Mouse (Mus musculus) heart, postnatal 14 days (tissue): ENCODE results near the gene Cers2. TPM values are rescaled to one million over a fixed set of nuclear protein-coding genes. Genes with fewer than 3 reads are reported as not detected.

Experiments
- DNase-seq, 2 experiments: peaks; one replicate each; pipeline ENCODE4 v3.0.0; 2021 to 2022
- intact Hi-C: fragments of 180-260 bp; cut with DNase I; formaldehyde crosslinking; loops from one replicate; pipeline ENCODE4 v1.15.1; 2025
- total RNA-seq, 2 experiments: library from RNA; stranded (reverse); gene quantifications; 2 replicates each; pipeline ENCODE4 v1.2.3; 2021

Cers2 gene
- total RNA-seq, 2 experiments from 2014 or later, result 47.4 to 47.6 TPM

DNA sequence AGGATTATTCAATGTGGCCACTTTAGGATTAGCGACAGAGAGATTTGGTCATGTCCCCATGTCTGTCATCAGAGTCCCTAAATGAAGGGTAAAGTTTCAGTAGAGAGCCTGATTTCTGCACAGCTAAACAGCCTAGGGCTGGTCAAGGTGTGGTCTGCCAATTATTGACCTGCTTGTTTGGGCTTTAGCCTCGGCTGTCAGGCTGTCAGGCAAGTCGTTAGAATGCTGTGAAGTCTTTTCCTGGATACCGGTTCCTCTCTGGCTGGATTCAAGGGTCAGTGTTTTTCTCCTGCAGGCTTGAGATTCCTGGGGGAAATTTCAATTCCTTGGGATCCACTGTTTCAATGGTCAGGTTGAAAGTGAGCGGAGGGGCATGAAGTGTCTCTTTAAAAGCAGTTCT lies 28.6 kb upstream of the Cers2 start:
- intact Hi-C loops, result no loop called here
- DNase-seq, result no peak

DNA sequence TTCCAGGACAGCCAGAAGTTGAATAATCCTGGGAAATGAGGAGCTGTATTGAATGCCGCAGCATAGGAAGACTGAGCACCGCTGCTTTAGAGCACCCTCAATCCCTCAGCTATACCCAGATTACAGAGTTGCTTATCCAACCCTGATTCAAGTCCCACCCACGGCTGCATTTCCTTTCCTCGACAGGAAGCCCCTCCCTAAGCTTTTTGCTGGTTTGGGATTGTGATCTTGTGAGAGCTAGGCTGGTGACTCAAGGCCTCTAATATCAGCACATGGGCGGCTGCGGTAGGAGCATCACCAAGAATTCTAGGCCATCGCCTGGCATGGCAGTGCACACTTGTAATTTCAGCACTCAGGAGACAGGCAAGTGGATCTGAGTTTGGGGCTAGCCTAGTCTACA lies 28.1 kb upstream of the Cers2 start:
- intact Hi-C loops, result no loop called here
- no peak for DNase-seq

GRCm38 (mm10) chr3:95287541-95287940 lies 27.1 kb upstream of the Cers2 start:
- intact Hi-C loops, result no loop called here
- no peak for DNase-seq

GRCm38 (mm10) chr3:95289419-95289818 lies 25.2 kb upstream of the Cers2 start:
- DNase-seq, result no peak
- intact Hi-C loops, result no loop called here

DNA sequence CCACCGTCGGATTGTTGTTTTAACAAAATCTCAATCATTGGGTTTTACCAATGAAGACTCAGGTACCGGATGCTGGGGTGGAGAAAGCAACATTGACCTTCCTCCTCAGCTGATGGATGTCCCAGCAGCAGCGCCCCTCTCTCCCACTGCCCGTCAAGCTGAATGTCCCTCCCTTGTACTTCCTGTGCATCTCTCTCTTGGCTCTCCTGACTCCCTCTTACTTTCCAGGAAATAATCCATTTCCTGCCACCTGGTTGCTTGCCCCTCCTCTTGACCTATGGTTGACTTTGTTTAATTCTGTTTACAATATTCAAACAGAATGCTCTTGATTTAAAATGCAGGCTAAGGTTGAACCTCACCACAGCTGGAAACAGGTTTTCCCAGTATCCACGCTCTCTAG lies 24.4 kb upstream of the Cers2 start:
- intact Hi-C loops, result no loop called here
- DNase-seq, result no peak

DNA sequence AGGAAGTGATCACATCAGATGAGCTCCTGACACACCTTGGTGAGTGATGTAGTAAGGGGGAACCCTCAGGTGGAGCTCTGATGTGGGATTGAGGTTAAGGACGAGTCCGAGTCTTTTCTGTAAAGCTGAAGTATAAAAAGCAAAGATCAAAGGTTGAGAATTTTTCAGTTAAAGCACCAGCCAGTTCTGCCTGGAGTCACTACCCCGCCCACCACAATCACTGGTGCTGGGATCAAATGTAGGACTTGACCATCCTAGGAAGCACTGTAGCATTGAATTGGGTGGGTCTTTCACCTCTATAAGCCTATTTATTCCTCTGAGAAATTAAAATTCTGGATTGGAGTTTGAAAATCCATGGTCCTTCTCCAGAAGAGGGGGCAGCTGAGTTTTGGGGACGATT lies 23.6 kb upstream of the Cers2 start:
- intact Hi-C loops, result no loop called here
- no peak for DNase-seq

DNA sequence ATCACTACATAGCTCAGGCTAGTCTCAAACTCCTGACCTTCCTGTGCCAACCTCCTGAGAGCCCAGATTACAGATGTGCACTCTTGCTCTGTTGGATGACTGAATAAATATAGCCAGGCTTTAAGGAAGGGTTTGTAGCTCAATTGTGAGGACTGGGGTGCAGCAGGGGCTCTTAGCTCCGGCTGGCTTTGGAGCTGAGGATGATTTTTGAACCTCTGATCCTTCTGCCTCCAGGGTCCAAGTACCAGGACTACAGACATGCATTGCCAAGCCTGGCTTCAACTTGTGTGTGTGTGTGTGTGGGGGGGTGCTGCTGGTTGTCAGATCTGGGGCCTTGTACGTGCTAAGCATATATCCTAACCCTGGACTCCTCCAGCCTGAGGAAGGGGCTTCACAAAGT lies 21.7 kb upstream of the Cers2 start:
- no peak for DNase-seq
- intact Hi-C loops, result no loop called here

DNA sequence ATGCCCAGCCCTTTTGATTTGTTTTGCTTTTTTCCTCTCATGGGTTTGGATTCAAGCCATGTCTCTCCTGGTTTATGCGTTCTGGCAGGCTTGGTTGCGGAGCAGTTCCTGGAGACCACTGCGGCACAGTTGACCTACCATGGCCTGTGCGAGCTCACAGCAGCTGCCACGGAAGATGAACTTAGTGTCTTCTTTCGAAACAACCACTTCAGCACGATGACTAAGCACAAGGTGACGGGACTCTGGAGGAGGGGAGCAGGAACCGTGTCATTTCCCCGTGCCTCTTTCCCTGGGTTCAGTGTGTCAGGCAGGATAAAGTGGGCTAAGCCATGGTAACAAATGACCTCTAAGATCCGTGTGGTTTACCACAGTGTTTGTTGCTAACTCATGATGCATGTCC lies 21.1 kb upstream of the Cers2 start:
- intact Hi-C loops, result no loop called here
- no peak for DNase-seq

DNA sequence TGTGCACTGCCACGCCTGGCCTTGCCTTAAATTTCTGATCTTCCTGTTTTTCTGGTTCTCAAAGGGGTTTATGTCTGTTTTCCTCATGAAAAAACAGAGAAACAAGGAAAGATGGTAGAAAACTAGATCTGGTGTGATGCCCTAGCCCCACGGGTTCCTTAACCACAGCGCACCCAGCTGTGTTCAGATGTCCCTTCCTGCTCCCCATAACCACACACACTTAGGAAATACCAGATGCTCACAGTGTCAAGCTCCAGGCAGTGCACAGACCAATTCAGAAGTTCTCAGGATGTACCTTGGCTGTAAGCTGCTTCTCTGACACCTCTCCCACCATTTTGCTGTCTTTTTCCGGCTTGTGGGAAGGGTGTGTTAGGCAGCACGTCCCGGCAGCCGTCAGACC lies 20.3 kb upstream of the Cers2 start:
- intact Hi-C loops, result no loop called here
- DNase-seq, result no peak

DNA sequence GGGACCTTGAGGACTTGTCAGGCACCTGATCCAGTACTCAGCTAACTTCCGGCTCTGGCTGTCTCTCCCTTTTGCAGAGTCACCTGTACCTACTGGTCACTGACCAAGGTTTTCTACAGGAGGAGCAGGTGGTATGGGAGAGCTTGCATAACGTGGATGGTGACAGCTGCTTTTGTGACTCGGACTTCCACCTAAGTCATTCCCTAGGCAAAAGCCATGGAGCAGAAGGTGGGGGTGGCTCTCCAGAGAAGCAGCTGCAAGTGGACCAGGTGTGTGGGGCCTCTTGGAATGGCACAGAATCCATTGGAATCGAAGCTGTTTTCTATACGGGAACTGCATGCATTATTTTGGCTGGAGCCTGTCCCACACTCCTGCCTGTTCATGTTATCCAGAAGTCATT lies 19.9 kb upstream of the Cers2 start:
- DNase-seq, result no peak
- intact Hi-C loops, result no loop called here

GRCm38 (mm10) chr3:95295321-95296102 lies 19.1 kb upstream of the Cers2 start:
- intact Hi-C loops, result no loop called here
- no peak for DNase-seq

DNA sequence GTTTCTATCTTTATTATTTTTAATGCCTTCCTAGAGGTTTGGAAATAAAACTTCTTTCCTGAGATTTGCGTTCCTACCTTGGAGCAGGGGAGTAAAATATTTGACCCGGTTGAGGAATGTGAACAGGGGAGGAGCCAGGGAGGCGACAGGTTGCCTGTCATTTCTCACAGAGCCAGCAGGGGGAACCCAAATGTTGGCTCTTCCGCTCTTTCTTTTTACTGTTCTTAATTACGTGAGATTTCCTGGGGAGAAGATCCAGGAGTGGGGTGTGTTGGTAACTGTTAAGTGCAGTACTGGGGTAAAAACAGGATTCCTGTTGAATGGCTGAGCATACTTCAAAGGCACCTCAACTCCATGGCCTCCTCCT lies 18.5 kb upstream of the Cers2 start:
- intact Hi-C loops, result no loop called here
- peak; percentile 43 to 64 for DNase-seq

DNA sequence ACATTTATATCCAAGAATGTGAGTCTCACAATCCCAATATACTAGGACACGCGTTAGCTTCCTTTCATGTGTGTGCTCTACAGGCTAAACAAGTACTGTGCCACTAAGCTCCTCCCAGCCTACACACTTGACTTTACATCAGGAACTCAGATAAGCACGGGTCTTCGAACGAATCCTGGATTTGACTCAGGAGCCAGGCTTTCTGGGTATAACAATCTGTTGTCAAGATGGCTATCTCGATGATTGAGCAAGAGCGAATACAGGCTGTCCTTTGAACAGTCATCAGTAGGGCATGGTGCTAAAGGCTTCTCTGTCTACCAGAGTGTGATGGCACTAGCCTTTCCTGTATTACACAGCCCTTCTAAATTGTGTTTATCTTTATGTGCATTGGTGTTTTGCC lies 16.6 kb upstream of the Cers2 start:
- intact Hi-C loops, result no loop called here
- DNase-seq, result no peak

DNA sequence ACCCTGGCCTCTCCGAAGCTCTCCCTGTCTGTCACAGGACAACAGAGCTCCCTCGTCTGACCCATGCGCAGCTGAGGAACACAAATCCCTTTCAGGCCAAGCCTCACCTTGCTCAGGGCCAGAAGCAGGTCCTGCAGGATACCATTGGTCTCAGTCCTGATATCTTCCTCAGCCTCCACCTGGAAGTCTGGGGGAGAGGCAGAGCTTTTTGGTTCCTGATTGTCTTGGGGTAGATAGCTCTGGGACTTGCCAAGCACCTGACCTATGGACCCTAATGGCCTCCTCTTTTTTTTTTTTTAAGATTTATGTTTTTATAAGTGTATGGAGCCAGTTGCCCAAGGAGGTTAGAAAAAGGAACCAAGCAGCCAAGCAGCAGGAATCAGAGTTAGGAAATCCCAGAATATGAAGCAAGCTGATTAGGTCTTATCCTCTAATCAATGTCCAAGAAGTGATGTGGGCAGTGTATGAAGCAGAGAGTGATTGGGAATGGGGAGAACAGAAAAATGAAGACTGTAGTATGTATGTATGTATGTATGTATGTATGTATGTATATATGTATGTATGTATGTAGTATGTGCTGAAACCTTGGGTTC lies 13.3 kb upstream of the Cers2 start:
- intact Hi-C loops, result no loop called here
- no peak for DNase-seq

DNA sequence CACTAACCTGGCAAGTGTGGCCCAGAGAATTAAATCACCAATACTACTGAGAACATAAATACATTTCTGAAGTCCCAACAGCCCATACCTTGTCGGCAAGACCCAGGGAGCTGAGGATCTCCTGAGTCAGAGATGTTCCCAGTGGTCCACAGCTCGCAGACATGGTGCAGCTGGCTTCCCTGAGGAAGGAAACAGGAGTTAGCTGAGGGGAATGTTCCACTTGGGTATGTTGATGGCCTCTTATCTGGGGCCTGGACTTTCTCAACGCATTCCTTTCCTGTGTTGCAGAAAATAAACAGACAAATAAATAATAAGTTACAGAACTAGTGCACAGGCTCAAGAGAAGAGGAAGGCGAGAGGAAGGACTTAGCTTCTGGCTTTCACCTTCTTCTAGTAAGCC lies 8.3 kb upstream of the Cers2 start:
- intact Hi-C loops, result no loop called here
- no peak for DNase-seq

- DNase-seq, result no peak
- intact Hi-C loops, result no loop called here
Observed at GRCm38 (mm10) chr3:95307100-95307499, 7.5 kb upstream of the Cers2 start, which contains the start of gene Anxa9. TSS of gene Anxa9 (minus strand) at chr3:95307176.

GRCm38 (mm10) chr3:95310496-95310895 lies 4.1 kb upstream of the Cers2 start:
- DNase-seq, result no peak
- intact Hi-C loops, result loop anchor here (5.0 kb wide), 1 partner anchor 82 kb away; no protein-coding TSS in a partner anchor

DNA sequence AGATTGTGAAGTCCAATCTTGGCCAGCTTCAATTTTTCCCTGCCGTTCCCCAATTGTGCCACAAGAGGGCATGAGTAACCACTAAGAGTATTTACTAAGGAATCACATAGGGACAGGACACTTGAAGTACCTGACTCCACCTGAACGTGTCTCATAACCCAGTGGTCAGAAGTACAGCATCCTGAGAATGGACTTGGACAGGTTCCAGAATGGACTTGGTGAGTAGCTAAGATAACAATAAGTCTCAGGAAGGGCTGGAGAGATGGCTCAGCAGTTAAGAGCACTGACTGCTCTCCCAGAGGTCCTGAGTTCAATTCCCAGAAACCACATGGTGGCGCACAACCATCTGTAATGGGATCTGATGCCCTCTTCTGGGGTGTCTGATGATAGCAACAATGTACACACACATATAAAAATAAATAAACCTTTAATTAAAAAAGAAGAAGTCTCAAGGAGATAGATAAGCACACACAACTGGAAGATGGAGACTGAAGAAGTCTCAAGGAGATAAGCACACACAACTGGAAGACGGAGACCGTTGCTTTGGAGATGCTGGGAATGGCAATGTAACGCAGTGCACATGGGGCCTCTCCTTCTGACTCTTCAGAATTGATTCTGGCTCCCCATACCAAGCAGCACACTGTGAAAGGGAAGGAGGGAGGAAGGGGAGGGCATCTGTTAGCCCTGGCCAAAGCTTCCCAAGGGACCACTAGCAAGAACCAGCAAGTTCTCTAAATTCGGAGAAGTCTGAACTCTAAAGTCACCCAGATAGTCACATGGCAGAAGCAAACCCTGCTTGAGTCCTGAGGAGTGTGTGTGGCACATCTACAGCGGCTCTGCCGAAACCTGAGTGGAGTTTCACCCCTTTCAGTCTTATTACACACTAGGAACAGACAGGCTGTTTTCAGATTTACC lies 3.4 kb upstream of the Cers2 start:
- peak; percentile 55 to 78 for DNase-seq
- intact Hi-C loops, result loop anchor here (5.0 kb wide), 1 partner anchor 81 kb away; no protein-coding TSS in a partner anchor

GRCm38 (mm10) chr3:95312623-95313022 lies 2.0 kb upstream of the Cers2 start:
- intact Hi-C loops, result loop anchor here (5.0 kb wide), 1 partner anchor 80 kb away; no protein-coding TSS in a partner anchor
- no peak for DNase-seq

- no peak for DNase-seq
- intact Hi-C loops, result loop anchor here (5.0 kb wide), 1 partner anchor 79 kb away; no protein-coding TSS in a partner anchor
Observed at GRCm38 (mm10) chr3:95313476-95313875, 1.1 kb upstream of the Cers2 start.

DNA sequence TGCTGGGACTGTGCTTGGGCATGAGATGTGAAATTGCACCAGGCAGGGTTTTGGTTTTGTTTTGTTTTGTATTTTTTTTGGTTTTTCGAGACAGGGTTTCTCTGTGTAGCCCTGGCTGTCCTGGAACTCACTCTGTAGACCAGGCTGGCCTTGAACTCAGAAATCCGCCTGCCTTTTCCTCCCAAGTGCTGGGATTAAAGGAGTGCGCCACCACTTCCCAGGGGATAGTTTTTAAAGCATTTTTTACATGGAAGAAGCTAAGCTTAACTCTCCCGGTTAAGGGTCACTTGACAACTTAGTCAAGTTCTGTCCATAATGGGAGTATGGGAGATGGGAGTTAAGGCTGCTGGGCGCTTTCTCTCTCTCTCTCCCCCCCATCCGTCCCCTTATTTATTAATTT lies 516 bp upstream of the Cers2 start:
- intact Hi-C loops, result loop anchor here (2.0 to 5.0 kb wide), 2 partner anchors 31 to 78 kb away; partner anchors contain the start of gene Prune1
- no peak for DNase-seq
